Mouse (Mus musculus) layer of hippocampus, postnatal 36 days (tissue): ENCODE measurements around the gene Gm6169. TPM values are rescaled to one million over a fixed set of nuclear protein-coding genes. Genes with fewer than 3 reads are reported as not detected.
"Not testable (repeated sequence)": the region's sequence is repeated elsewhere in the genome, so short reads cannot be mapped to it uniquely, and the experiment has no call there.

ENCODE experiments used
- DNase-seq, 2 experiments: peaks; one replicate each; pipeline ENCODE4 v3.0.0; 2022
- total RNA-seq, 2 experiments: library from RNA; stranded (reverse); gene quantifications; 2 replicates each; pipeline ENCODE4 v1.2.3; 2021

Gm6169 gene
- total RNA-seq, 2 experiments from 2014 or later: 0.50 TPM; not detected in 1

GRCm38 (mm10) chr13:97068151-97068550 lies 30.9 kb downstream of the Gm6169 start:
- DNase-seq: no peak

DNA sequence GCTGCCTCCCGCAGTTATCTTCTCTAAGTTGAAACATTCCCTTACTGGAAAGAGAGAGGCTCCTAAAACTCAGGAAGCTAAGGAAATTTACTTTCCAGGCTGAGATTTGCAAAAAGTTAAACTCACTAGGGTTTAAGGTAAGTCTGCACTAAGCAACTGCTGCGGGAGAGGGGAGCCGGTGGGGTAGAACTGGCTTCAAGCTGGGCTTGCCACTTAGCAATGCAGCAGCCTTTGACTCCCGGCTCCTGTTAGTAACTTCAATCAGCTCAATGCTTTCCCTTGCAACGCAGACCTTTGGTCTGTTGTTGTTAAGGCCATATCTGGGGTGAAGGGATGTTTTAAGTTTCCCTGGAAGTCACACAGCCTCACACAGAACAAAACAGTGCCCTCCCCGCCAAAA lies 31.3 kb downstream of the Gm6169 start:
- no peak for DNase-seq

- no peak for DNase-seq
Measured at GRCm38 (mm10) chr13:97066649-97067550, 32.1 kb downstream of the Gm6169 start, which contains the start of gene Fam169a. Gene Fam169a (plus strand): TSS chr13:97067286.

DNA sequence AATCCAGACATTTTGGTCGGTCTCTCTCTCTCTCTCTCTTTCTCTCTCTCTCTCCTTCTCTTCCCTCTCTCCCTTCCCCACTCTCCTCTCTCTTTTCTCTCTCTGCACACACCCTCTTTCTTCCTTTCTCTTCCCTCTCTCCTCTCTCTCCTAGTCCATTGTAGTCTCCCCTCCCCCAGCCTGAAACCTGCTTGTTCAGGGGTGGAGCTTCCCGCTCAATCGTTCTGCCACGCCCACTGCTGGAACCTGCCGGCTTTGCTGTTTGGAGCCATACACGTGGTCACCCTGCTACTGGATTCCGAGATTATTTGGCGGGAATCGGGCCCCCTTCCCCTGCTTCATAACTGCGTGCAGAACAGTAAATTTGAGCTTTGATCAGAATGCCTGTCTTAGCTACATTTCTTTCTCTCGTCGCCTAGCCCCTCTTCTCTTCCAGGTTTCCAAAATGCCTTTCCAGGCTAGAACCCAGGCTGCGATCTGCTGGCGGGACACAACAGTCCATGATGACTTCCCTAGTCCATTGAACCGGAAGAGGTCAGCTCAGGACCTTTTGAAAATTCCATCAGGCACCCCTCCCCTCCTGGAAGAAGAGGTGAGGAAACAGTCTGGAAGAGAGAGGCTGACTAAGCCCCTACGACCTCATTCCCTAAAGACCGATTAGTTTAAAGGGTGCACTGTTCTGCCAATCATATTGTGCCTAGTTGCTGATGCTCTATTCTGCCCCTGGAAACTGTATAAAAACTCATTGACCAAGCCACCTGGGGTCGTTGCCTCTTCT lies 34.0 kb downstream of the Gm6169 start:
- DNase-seq: not testable (repeated sequence)

- DNase-seq: no peak
Measured at GRCm38 (mm10) chr13:97064413-97064812, 34.6 kb downstream of the Gm6169 start.

GRCm38 (mm10) chr13:97063431-97063830 lies 35.6 kb downstream of the Gm6169 start:
- DNase-seq: no peak

GRCm38 (mm10) chr13:97062151-97062550 lies 36.9 kb downstream of the Gm6169 start:
- DNase-seq: no peak

GRCm38 (mm10) chr13:97060331-97060730 lies 38.7 kb downstream of the Gm6169 start:
- no peak for DNase-seq

DNA sequence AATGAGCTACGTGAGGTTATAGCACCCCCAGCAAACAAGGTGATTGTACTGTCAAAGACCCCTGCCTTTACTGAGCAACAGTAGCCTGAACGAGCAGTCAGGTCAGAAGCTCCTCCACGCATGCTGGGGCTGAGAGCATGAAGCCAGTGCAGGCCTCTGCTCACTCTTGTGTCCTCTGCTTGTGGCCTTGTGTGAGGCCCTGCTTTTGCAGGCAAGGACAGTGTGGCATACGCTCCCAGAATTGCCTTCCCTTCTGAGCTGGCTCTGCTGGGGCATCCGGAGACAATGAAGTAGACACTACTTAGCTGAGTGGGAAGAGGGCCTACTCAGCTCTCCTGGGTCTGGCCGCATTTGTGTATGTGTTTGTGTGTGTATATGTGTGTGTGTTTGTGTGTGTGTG lies 39.3 kb downstream of the Gm6169 start:
- DNase-seq: no peak

- no peak for DNase-seq
Measured at GRCm38 (mm10) chr13:97057817-97058216, 41.2 kb downstream of the Gm6169 start.

DNA sequence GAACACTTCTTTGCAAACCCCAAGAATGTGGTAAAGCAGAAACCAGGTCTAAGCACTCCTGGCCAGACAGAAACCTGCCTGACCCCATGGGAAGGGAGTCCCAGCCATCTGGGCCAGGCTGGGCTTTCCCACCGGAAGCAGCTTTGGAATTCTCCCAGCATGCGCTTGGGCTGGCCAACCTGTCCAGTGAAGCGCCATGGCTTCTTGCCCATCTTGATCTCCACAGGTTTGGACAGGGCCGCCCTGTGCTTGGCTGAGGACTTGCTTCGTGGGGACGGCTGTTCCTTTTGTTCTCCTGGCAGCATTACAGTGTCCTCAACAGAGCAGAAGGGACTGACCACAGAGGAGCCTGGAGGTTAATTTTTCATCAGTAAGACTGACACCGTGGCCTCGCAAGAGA lies 45.2 kb downstream of the Gm6169 start:
- no peak for DNase-seq

GRCm38 (mm10) chr13:97052667-97053066 lies 46.4 kb downstream of the Gm6169 start:
- DNase-seq: peak; percentile 54 to 75

DNA sequence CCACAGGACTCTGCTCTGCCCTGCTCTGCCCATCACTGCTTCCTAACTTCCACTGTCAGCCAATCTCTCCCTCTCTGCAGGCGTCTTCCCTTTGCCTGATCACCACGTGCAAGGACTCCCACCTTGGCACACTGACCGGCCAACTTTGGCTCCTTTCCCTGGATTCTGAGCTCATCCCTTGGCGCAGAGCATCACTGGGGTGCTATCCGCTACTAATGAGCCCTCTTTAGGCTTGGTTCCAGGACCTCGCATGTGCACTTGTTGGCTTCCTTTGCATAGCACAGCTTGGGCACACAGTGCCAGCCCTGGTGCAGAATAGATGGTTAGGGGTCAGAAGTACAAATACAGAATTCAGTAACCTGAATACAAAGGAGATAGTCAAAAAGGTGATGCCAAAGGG lies 47.9 kb downstream of the Gm6169 start:
- peak; percentile 22 to 35 for DNase-seq

Other genes starting within 250 kb of the Gm6169 start
- 1 to 10 TPM; 2.0 to 2.3 TPM for gene Gcnt4, start 174.5 kb downstream of the Gm6169 start, total RNA-seq
- not detected for gene 1700029F12Rik, start 64.9 kb downstream of the Gm6169 start, total RNA-seq
- gene Fam169a, start 32.0 kb downstream of the Gm6169 start, total RNA-seq: 10 to 100 TPM; 35.0 to 37.2 TPM
- gene Gfm2, start 38.7 kb upstream of the Gm6169 start, total RNA-seq: 10 to 100 TPM; 27.3 to 30.4 TPM
- gene Nsa2, start 38.7 kb upstream of the Gm6169 start, total RNA-seq: 10 to 100 TPM; 44.5 to 49.0 TPM
- 100 to 1,000 TPM; 117 to 122 TPM for gene Hexb, start 99.1 kb upstream of the Gm6169 start, total RNA-seq
- 100 to 1,000 TPM; 689 to 742 TPM for gene Enc1, start 141.9 kb upstream of the Gm6169 start, total RNA-seq